Mouse (Mus musculus) midbrain, embryonic 10.5 days (tissue): ENCODE data around the gene Myo10. TPM values are rescaled to one million over a fixed set of nuclear protein-coding genes. Genes with fewer than 3 reads are reported as not detected.

Source experiments
- DNase-seq: peaks from one replicate; pipeline ENCODE4 v3.0.0-alpha.2; 2017; ENCODE audit warnings: low spot score
- H3K27ac ChIP-seq: fragments of 300-500 bp; sonication (generic); replicated peaks from 2 replicates; pipeline ENCODE4 v1.5.1; 2016; ENCODE audit warnings: mild to moderate bottlenecking
- H3K27me3 ChIP-seq: fragments of 300-500 bp; sonication (generic); 2 replicates; pipeline ENCODE4 v1.6.1; 2016; ENCODE audit warnings: low read depth, mild to moderate bottlenecking; ENCODE audit not compliant: poor library complexity, severe bottlenecking
- H3K36me3 ChIP-seq: fragments of 300-500 bp; sonication (generic); 2 replicates; pipeline ENCODE4 v1.6.1; 2016; ENCODE audit warnings: mild to moderate bottlenecking, moderate library complexity
- H3K4me1 ChIP-seq: fragments of 300-500 bp; sonication (generic); 2 replicates; pipeline ENCODE4 v1.6.1; 2016
- H3K4me3 ChIP-seq: fragments of 300-500 bp; sonication (generic); 2 replicates; pipeline ENCODE4 v1.5.1; 2016; ENCODE audit warnings: mild to moderate bottlenecking, moderate library complexity
- H3K9me3 ChIP-seq: fragments of 300-500 bp; sonication (generic); replicated peaks from 2 replicates; pipeline ENCODE4 v1.6.1; 2016; ENCODE audit warnings: mild to moderate bottlenecking
- WGBS: fragments of 180-500 bp; shearing (Covaris S2); methylation state at CpG from one replicate; pipeline ENCODE4 v1.1.7; 2016; 5-methylcytosine and 5-hydroxymethylcytosine counted together
- polyA plus RNA-seq: library from polyadenylated mRNA; unstranded; fragments of >200 nt; fragmentation: Nextera tagmentation; extraction: Ambion mirVana; gene quantifications from 2 replicates; pipeline ENCODE4 v1.2.1, GENCODE M21; 2016

Myo10 gene
- polyA plus RNA-seq, 1 experiment from 2014 or later, result 74.7 TPM

DNA sequence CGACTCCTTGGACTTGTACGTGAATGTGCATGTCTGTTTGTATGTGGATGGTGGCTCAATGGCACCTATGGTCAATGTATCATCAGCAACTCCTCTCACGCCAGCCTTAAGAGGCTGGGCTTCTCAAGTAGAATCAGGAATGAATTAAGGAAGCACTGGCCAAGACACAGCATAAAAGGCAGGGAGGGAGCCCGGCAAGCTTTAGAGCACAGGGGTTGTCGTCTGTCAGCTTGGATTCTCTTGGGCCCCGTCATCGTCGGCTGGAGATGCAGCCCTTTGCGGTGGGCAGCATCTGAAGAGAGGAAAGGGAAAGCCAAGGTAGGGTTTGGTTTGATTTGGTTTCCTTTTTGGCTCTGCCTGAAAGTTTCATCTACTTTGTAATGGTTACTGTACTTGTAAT lies 130.7 kb downstream of the Myo10 start:
- Histone ChIP-seq H3K4me3 (peak overlapping the region; percentile 64), H3K27ac (peak overlapping the region; percentile 97), H3K27me3 (peaks cover 14% of the 10 kb centered on the region; the same call in 1 of the 2 replicates), H3K36me3 (peaks cover 13% of the 10 kb centered on the region), H3K9me3 (0 out of 2 replicates have a peak, but pooled peaks cover 5% of the 10 kb centered on the region), H3K4me1 (peaks cover 86% of the 10 kb centered on the region)
- peak; percentile 73 for DNase-seq
- WGBS, result 15% methylated on average over 9 of the region's 9 CpGs

DNA sequence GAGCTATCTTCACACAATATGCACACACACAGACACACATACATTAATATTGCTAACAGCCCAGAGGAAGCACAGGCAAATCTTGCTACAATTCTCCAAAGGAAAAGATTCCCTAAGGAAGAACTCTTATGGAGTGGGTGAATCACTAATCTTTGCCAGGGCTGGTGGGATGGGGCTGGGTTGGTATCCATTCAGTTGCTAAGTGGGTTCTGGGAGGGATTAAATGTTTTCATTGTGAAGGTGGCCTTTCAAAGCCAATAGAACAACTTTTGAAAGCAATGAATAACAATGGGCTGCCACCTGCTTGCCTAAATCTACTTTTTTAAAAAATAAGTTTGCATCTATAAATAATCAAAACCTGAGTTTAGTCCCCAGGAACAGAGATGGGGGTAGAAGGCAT lies 131.6 kb downstream of the Myo10 start:
- peaks cover 95% of the 10 kb centered on the region for H3K4me1 ChIP-seq
- H3K9me3 ChIP-seq, result 0 out of 2 replicates have a peak, but pooled peaks cover 5% of the 10 kb centered on the region
- peaks cover 14% of the 10 kb centered on the region; the same call in 1 of the 2 replicates for H3K27me3 ChIP-seq
- peak; percentile 42 for DNase-seq
- peak overlapping the region; percentile 64 for H3K4me3 ChIP-seq
- peak overlapping the region; percentile 97 for H3K27ac ChIP-seq
- peaks cover 9% of the 10 kb centered on the region for H3K36me3 ChIP-seq

DNA sequence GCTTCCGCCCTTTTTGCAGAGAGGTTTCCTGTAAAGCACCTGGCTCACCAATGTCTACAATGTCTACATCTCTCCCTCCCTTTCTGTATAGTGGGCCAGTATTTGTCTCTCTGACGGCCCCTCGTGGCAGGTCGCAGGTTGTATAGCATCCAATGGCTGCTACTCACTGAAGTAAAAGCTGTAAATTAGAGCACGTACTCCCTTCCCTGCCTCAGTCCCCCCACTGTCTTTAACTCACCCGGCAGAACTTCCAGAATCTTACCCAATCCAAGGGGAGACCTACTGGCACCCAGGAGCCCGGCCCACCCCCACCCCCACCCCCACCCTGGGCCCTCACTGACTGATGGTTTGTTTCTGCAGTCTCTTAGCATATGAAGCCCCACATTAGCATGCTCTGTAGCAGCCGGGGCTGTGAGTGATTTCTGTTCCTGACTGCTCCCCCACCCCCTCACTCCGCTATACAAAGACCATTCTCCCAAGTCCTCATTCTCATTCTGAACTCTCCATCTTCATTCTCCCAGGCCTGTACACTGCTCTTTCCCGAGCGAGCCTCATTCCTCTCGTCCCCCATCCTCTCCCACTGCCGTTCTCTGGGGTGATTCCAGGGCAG lies 132.1 kb downstream of the Myo10 start:
- 14% methylated on average over 13 of the region's 13 CpGs for WGBS
- Histone ChIP-seq H3K27ac (peak overlapping the region; percentile 97), H3K36me3 (peaks cover 9% of the 10 kb centered on the region), H3K9me3 (0 out of 2 replicates have a peak, but pooled peaks cover 5% of the 10 kb centered on the region), H3K4me1 (peaks cover 96% of the 10 kb centered on the region), H3K4me3 (peak overlapping the region; percentile 64), H3K27me3 (peaks cover 14% of the 10 kb centered on the region; the same call in 1 of the 2 replicates)
- DNase-seq, result peak; percentile 75

DNA sequence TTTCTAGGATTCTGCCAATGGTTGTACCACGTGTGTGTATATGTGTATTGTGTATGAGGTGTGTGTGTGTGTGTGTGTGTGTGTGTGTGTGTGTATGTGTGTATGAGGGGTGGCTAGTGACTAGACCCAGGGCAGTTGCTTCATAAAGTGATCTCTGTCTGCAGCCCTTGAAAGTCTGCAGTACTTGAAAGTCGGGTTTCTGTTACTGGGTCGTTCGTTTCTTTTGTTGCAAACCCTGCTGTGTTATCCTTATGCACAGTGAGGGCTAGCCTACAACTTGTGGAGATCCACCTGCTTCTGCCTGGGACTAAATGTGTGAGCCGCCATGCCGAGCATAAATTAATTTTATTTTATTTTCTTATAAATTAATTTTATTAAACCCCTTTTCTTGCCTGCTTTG lies 133.2 kb downstream of the Myo10 start:
- H3K27me3 ChIP-seq, result peaks cover 4% of the 10 kb centered on the region; the same call in 1 of the 2 replicates
- peak overlapping the region; percentile 64 for H3K4me3 ChIP-seq
- no peak for DNase-seq
- H3K9me3 ChIP-seq, result 0 out of 2 replicates have a peak, but pooled peaks cover 5% of the 10 kb centered on the region
- H3K27ac ChIP-seq, result peak overlapping the region; percentile 97
- peaks cover 98% of the 10 kb centered on the region for H3K4me1 ChIP-seq
- WGBS, result 40% methylated on average over 6 of the region's 6 CpGs
- H3K36me3 ChIP-seq, result peaks cover 9% of the 10 kb centered on the region

DNA sequence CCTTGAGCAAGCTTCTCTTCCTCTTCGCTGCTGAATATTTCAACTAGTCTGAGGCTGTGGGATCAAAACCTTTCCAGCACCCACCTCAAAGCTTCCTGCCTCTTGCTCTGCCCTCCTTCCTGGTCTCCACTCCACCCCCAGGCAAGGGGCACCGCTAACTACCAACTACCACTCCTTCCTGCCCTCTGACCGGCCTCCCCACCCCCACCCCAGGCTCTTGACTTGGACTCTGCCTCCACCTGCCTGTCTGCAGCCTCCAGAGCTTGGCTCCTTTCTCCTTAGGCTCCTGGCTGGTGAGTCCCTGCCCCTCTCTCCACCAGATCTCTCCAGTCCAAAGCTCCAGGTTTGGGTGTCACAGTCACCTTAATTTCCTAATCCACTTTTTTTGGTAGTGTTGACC lies 133.7 kb downstream of the Myo10 start:
- DNase-seq, result peak; percentile 18
- Histone ChIP-seq H3K36me3 (peaks cover 9% of the 10 kb centered on the region), H3K27me3 (no peaks in the 10 kb centered on the region), H3K4me1 (peaks cover 98% of the 10 kb centered on the region), H3K27ac (peak overlapping the region; percentile 97), H3K9me3 (0 out of 2 replicates have a peak, but pooled peaks cover 5% of the 10 kb centered on the region), H3K4me3 (peak overlapping the region; percentile 64)
- 38% methylated on average over 3 of the region's 3 CpGs for whole genome bisulfite sequencing

DNA sequence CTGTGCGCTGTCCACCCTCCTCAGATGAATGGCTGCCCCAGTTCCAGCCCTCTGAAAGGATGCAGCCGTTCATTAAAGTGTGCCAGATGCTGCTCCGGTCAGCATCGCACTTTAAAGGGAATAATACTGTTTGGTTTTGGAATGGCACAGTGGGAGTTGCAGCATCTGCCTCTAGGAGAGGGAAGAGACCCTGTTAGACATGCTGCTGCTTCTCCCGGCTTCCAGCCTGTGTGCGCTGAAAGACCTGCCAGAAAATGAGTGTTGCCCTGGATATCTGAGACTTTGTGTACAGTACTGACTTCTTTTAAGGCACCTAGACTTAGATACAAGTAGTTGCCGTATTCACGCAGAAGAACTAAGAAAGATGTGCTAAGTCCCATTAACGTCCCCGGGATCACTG lies 135.7 kb downstream of the Myo10 start:
- peaks cover 98% of the 10 kb centered on the region for H3K4me1 ChIP-seq
- DNase-seq, result peak; percentile 38
- WGBS, result 34% methylated on average over 10 of the region's 10 CpGs

DNA sequence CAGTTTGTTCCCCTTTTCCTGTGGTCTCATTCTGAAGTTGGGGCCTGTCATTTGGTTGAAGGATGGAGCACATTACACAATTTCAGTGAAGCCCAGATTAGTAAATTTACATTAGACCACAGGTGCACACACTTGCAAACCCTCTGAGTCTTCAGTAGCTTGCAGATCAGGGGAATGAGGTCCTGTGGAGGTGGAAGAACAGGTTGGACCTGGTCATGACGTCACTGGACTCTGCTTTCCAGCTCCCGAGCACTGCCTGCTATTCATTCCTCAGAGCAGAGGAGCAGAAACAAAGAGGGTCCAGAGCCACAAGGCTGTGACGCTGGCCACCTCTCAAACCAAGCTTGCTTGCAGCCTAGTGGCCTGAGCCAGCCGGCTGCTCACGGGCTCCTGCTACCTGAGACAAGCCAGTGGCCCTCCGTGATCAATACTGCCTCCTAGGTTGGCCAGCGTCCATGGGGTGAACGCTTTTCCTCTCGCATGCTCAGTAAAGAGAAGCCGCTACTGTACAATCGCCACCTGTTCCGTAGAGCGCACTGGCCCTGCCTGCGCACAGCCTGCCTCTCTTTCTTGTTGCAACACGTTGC lies 136.3 kb downstream of the Myo10 start:
- Histone ChIP-seq H3K27ac (peak overlapping the region; percentile 90), H3K36me3 (peaks cover 9% of the 10 kb centered on the region), H3K27me3 (no peaks in the 10 kb centered on the region), H3K4me1 (peaks cover 100% of the 10 kb centered on the region), H3K4me3 (peak overlapping the region; percentile 64), H3K9me3 (0 out of 2 replicates have a peak, but pooled peaks cover 5% of the 10 kb centered on the region)
- peak; percentile 43 for DNase-seq
- 49% methylated on average over 15 of the region's 15 CpGs for WGBS

More for the DNA sequence above, 135.7 kb downstream of the Myo10 start:
- Histone ChIP-seq H3K27me3 (no peaks in the 10 kb centered on the region), H3K4me3 (peak overlapping the region; percentile 64), H3K36me3 (peaks cover 9% of the 10 kb centered on the region), H3K27ac (peak overlapping the region; percentile 90), H3K9me3 (0 out of 2 replicates have a peak, but pooled peaks cover 5% of the 10 kb centered on the region)

DNA sequence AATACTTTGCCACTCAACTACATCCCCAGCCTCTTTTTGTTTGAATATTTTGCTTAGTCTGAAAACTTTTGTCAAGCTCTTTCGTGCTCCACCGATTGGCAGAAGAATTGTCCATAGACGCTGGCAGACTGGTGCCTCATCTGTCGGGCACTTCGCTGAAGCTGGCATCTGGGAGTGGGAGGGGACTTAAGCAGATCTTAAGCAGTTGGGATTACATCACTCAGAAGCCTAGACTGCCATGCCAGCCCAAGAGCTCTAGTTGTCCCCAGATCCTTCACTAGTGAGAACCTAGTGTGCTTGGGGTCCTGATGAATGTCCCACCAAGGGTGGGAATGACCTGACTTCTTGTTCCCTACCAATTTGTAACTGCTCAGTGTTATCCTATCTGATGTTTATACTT lies 138.0 kb downstream of the Myo10 start:
- H3K4me1 ChIP-seq, result peaks cover 100% of the 10 kb centered on the region
- 0 out of 2 replicates have a peak, but pooled peaks cover 5% of the 10 kb centered on the region for H3K9me3 ChIP-seq
- WGBS, result 68% methylated on average over 5 of the region's 5 CpGs
- peak overlapping the region; percentile 90 for H3K27ac ChIP-seq
- peak overlapping the region; percentile 64 for H3K4me3 ChIP-seq
- peaks cover 9% of the 10 kb centered on the region for H3K36me3 ChIP-seq
- H3K27me3 ChIP-seq, result no peaks in the 10 kb centered on the region
- DNase-seq, result no peak

DNA sequence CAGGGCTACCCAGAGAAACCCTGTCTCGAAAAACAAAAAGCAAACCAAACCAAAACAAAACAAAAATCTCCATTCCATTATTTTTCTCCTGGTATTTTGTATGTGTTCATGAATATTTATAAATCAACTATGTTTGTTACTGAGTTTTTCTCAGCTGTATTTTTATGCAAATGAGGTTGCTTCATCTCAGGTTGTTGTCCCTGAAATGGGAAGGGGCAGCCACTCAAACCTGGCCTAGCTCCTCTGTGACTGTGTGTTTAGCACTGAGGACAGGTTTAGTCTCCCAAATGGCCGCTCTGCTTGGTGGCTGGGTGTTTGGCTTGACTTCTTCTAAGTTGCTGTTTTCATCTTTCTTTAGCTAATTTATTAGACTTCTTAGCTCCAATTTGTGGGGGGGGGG lies 138.7 kb downstream of the Myo10 start:
- H3K4me1 ChIP-seq, result peaks cover 100% of the 10 kb centered on the region
- H3K9me3 ChIP-seq, result 0 out of 2 replicates have a peak, but pooled peaks cover 5% of the 10 kb centered on the region
- H3K27me3 ChIP-seq, result no peaks in the 10 kb centered on the region
- WGBS, result 56% methylated on average over 2 of the region's 2 CpGs
- peak overlapping the region; percentile 90 for H3K27ac ChIP-seq
- DNase-seq, result no peak
- peaks cover 7% of the 10 kb centered on the region for H3K36me3 ChIP-seq
- H3K4me3 ChIP-seq, result peak overlapping the region; percentile 44

DNA sequence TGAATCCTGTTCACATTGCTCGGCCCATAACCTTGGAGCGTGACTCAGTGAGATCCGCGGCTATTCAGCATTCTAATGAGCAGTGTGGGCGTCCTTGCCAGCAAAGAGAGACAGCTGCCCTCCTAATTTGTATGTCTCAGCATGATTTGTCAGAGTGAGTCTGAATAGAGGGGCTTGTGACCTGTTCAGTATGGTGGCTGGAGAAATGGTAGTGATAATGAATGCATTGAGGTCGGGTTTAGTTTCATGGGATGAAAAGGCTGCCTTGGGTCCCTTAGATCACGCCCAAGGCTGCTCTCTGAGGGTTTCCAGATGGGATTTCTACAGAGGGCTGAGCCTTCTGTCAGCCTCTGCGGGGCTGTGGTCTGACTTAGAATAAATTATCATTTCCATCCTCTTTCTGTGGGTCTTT lies 139.5 kb downstream of the Myo10 start:
- Histone ChIP-seq H3K36me3 (no peaks in the 10 kb centered on the region; the same call in 1 of the 2 replicates), H3K9me3 (no peaks in the 10 kb centered on the region), H3K27me3 (no peaks in the 10 kb centered on the region), H3K4me3 (peak overlapping the region; percentile 44), H3K4me1 (peaks cover 100% of the 10 kb centered on the region), H3K27ac (peak overlapping the region; percentile 90)
- 7% methylated on average over 8 of the region's 8 CpGs for WGBS
- DNase-seq, result peak; percentile 71

DNA sequence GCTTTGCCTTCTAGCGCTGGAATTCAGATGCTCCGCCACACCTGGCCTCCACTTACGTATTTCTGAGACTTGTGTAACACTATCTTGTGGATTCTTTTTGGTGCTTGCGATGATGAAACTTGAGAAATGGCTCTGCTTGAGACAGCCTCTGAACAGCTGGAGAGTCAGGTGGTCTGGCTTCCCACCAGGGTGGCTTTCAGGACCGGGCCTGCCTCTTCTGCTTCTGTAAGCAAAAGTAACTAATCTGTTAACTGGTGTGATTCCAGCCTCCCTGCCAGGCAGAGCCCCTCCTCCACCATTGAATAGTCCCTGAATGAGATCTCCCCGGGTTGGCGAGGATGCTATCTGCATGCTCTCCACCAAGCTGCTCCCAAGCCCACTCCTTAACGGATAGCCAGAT lies 140.0 kb downstream of the Myo10 start:
- DNase-seq, result peak; percentile 69
- Histone ChIP-seq H3K4me1 (peaks cover 100% of the 10 kb centered on the region), H3K9me3 (no peaks in the 10 kb centered on the region), H3K27me3 (no peaks in the 10 kb centered on the region), H3K36me3 (no peaks in the 10 kb centered on the region), H3K27ac (peak overlapping the region; percentile 90), H3K4me3 (peak overlapping the region; percentile 44)
- WGBS, result 5% methylated on average over 8 of the region's 8 CpGs

DNA sequence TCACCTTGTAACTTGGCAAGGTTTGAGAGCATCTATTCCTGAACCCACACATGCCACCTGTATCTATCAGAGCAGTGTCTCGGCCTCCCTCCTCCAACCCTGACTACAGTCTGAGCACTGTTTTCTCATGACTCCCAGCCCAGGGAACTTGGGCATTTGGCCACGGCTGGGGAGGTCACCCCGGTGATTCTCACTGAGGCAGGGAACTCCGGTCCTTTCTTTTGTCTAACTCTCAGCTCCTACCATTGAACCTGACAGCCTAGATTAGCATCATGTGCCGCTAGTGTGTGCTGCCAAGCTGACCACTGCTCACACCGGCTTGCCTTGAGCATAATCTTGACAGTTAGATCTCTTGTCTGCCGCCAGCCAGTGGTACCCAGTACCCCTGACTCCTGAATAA lies 140.8 kb downstream of the Myo10 start:
- 35% methylated on average over 7 of the region's 7 CpGs for WGBS
- Histone ChIP-seq H3K4me3 (peak overlapping the region; percentile 44), H3K4me1 (peaks cover 100% of the 10 kb centered on the region), H3K9me3 (no peaks in the 10 kb centered on the region), H3K36me3 (no peaks in the 10 kb centered on the region), H3K27me3 (no peaks in the 10 kb centered on the region), H3K27ac (peak overlapping the region; percentile 90)
- peak; percentile 49 for DNase-seq
